Comparison of ENCODE assay signal across 8 mouse cellular contexts in genomic region chr17:74293687-74294425, GRCm38 (mm10). TPM values are rescaled to one million over a fixed set of nuclear protein-coding genes. Genes with fewer than 3 reads are reported as not detected.
DNase-seq lines count a peak whose midpoint lies in the region; ATAC-seq and TF ChIP-seq lines count a peak whose summit lies in the region.

No protein-coding gene starts in this region.

- H3K4me1 ChIP-seq in G1E (ENCODE audit: insufficient read depth, low read depth, low read length) = peaks cover 33% of the 10 kb centered on the region
- H3K4me1 ChIP-seq in embryonic facial prominence, embryonic 13.5 days = peaks cover 17% of the 10 kb centered on the region
- peaks cover 24% of the 10 kb centered on the region for H3K4me1 ChIP-seq in midbrain, embryonic 15.5 days

- H3K27ac ChIP-seq in embryonic facial prominence, embryonic 13.5 days = peak overlapping the region; percentile 99
- peak overlapping the region; percentile 98 for H3K27ac ChIP-seq in midbrain, embryonic 15.5 days

- peaks cover 22% of the 10 kb centered on the region for H3K36me3 ChIP-seq in G1E (replicated peaks)
- H3K36me3 ChIP-seq in embryonic facial prominence, embryonic 13.5 days = peaks cover 10% of the 10 kb centered on the region
- H3K36me3 ChIP-seq in midbrain, embryonic 15.5 days (replicated peaks) = no peaks in the 10 kb centered on the region

- peak overlapping the region; percentile 93 for H3K9ac ChIP-seq in embryonic facial prominence, embryonic 13.5 days
- H3K9ac ChIP-seq in midbrain, embryonic 15.5 days = peak overlapping the region; percentile 84

- no peak for ATAC-seq in G1E (ENCODE audit: extremely low read depth, insufficient number of reproducible peaks, low FRiP score, poor library complexity, severe bottlenecking)
- no peak for ATAC-seq in embryonic facial prominence, embryonic 13.5 days (ENCODE audit: insufficient number of reproducible peaks, insufficient read depth, low FRiP score, low TSS enrichment, low read depth)
- ATAC-seq in midbrain, embryonic 15.5 days (replicated peaks) = peak; percentile 1; the same call in 1 of the 2 replicates

- H3K9me3 ChIP-seq in G1E (replicated peaks) = peaks cover 1% of the 10 kb centered on the region; the same call in 1 of the 2 replicates
- no peaks in the 10 kb centered on the region for H3K9me3 ChIP-seq in embryonic facial prominence, embryonic 13.5 days
- no peaks in the 10 kb centered on the region for H3K9me3 ChIP-seq in midbrain, embryonic 15.5 days

- WGBS in embryonic facial prominence, embryonic 13.5 days = 1% methylated on average over 18 of the region's 18 CpGs
- WGBS in midbrain, embryonic 15.5 days = 1% methylated on average over 18 of the region's 18 CpGs

- TF ChIP-seq CTCF in G1E (IDR thresholded peaks at IDR 0.05; ENCODE audit: low read depth, low read length) = no peak

- intact Hi-C loops in heart, postnatal 36 days (cut with DNase I) = loop anchor here (2.0 to 10.0 kb wide), 4 partner anchors 29 to 379 kb away; no protein-coding TSS in a partner anchor
- intact Hi-C loops in left cerebral cortex, postnatal 4 days (cut with DNase I) = no loop called here

- H3K27me3 ChIP-seq in G1E (ENCODE audit: insufficient read depth, low read length) = no peaks in the 10 kb centered on the region
- H3K27me3 ChIP-seq in embryonic facial prominence, embryonic 13.5 days = no peaks in the 10 kb centered on the region
- H3K27me3 ChIP-seq in midbrain, embryonic 15.5 days (replicated peaks) = no peaks in the 10 kb centered on the region

- DNase-seq in cerebellum, adult 9-11 months = peak; percentile 61
- no peak for DNase-seq in cerebellum, adult 11-12 months
- DNase-seq in G1E (ENCODE audit: low spot score) = no peak
- peak; percentile 18 to 46 for DNase-seq in heart, postnatal 36 days
- DNase-seq in left cerebral cortex, postnatal 4 days = peak; percentile 45
- peak; percentile 54 for DNase-seq in thymus, postnatal 14 days

- H3K4me2 ChIP-seq in embryonic facial prominence, embryonic 13.5 days = peak overlapping the region; percentile 73
- peak overlapping the region; percentile 82 for H3K4me2 ChIP-seq in midbrain, embryonic 15.5 days

- H3K4me3 ChIP-seq in G1E (ENCODE audit: low read depth, low read length) = peak overlapping the region; percentile 92
- peak overlapping the region; percentile 90 for H3K4me3 ChIP-seq in embryonic facial prominence, embryonic 13.5 days
- H3K4me3 ChIP-seq in midbrain, embryonic 15.5 days = peak overlapping the region; percentile 89

RNA-seq across cellular contexts. Expression of gene Memo1, which starts 1.5 kb away (rescaled TPM):
- 88.7 and 110 TPM in 2 replicates for total RNA-seq in G1E (2014; fragmentation: Nextera tagmentation)
- total RNA-seq in G1E (2017) = 194 and 216 TPM in 2 replicates
- 61.6 and 76.8 TPM in 2 replicates for polyA plus RNA-seq in G1E (2012)
- polyA plus RNA-seq in embryonic facial prominence, embryonic 13.5 days (2015; fragmentation: Nextera tagmentation; extraction: Ambion mirVana) = 80.3 and 85.8 TPM in 2 replicates
- 10 to 100 TPM; 64.4 to 72.6 TPM for total RNA-seq in heart, postnatal 36 days (2021)
- total RNA-seq in left cerebral cortex, postnatal 4 days (2021) = 10 to 100 TPM; 72.2 to 80.8 TPM
- polyA plus RNA-seq in midbrain, embryonic 15.5 days (2015; fragmentation: Nextera tagmentation; extraction: Ambion mirVana) = 51.3 and 57.8 TPM in 2 replicates

RNA-seq across cellular contexts. Expression of gene Dpy30, which starts 29.9 kb away (rescaled TPM):
- 92.3 and 106 TPM in 2 replicates for total RNA-seq in G1E (2014; fragmentation: Nextera tagmentation)
- 128 and 130 TPM in 2 replicates for total RNA-seq in G1E (2017)
- 67.8 and 76.2 TPM in 2 replicates for polyA plus RNA-seq in G1E (2012)
- polyA plus RNA-seq in embryonic facial prominence, embryonic 13.5 days (2015; fragmentation: Nextera tagmentation; extraction: Ambion mirVana) = 226 and 247 TPM in 2 replicates
- total RNA-seq in heart, postnatal 36 days (2021) = 10 to 100 TPM; 45.5 to 48.9 TPM
- 10 to 100 TPM; 73.7 to 74.0 TPM for total RNA-seq in left cerebral cortex, postnatal 4 days (2021)
- 182 and 191 TPM in 2 replicates for polyA plus RNA-seq in midbrain, embryonic 15.5 days (2015; fragmentation: Nextera tagmentation; extraction: Ambion mirVana)

RNA-seq across cellular contexts. Expression of gene Spast, which starts 44.9 kb away (rescaled TPM):
- 31.2 and 31.6 TPM in 2 replicates for total RNA-seq in G1E (2014; fragmentation: Nextera tagmentation)
- total RNA-seq in G1E (2017) = 33.9 and 41.2 TPM in 2 replicates
- polyA plus RNA-seq in G1E (2012) = 7.9 and 10.4 TPM in 2 replicates
- 15.6 and 20.3 TPM in 2 replicates for polyA plus RNA-seq in embryonic facial prominence, embryonic 13.5 days (2015; fragmentation: Nextera tagmentation; extraction: Ambion mirVana)
- 10 to 100 TPM; 31.6 to 33.3 TPM for total RNA-seq in heart, postnatal 36 days (2021)
- 100 to 1,000 TPM; 131 to 141 TPM for total RNA-seq in left cerebral cortex, postnatal 4 days (2021)
- polyA plus RNA-seq in midbrain, embryonic 15.5 days (2015; fragmentation: Nextera tagmentation; extraction: Ambion mirVana) = 37.6 and 38.4 TPM in 2 replicates

Comparison
In these comparisons a context has a peak if more than half of its experiments do, and no peak if none do; other contexts are left out.
1. DNase-seq: peak in cerebellum, adult 9-11 months (single experiment), heart, postnatal 36 days (2 of 2), left cerebral cortex, postnatal 4 days (single experiment) and thymus, postnatal 14 days (single experiment); none in cerebellum, adult 11-12 months (single experiment) and G1E (single experiment).
2. Peak in every context shown above with its lines, with median percentiles within 50 percentile points of each other: H3K4me3 ChIP-seq.